ENCODE assay signal across 8 mouse cellular contexts in genomic region chr5:151056920-151057294, GRCm38 (mm10).
DNase-seq lines count a peak whose midpoint lies in the region; ATAC-seq lines count a peak whose summit lies in the region.

No protein-coding gene starts in this region.

- no peak overlapping the region for H3K9ac ChIP-seq in forebrain, embryonic 15.5 days (replicated peaks)
- no peak overlapping the region for H3K9ac ChIP-seq in forebrain, embryonic 13.5 days
- no peak overlapping the region for H3K9ac ChIP-seq in intestine, embryonic 16.5 days (ENCODE audit: low read depth, low read length)

- no peaks in the 10 kb centered on the region for H3K9me3 ChIP-seq in forebrain, embryonic 15.5 days
- H3K9me3 ChIP-seq in forebrain, embryonic 13.5 days (replicated peaks), result 0 out of 2 replicates have a peak, but pooled peaks cover 2% of the 10 kb centered on the region
- H3K9me3 ChIP-seq in intestine, embryonic 16.5 days (ENCODE audit: control insufficient read depth, low read length), result peaks cover 1% of the 10 kb centered on the region; the same call in 1 of the 2 replicates

- 76% methylated on average over 6 of the region's 6 CpGs for WGBS in forebrain, embryonic 15.5 days
- WGBS in forebrain, embryonic 13.5 days, result 76% methylated on average over 6 of the region's 6 CpGs
- WGBS in intestine, embryonic 16.5 days, result 47% methylated on average over 6 of the region's 6 CpGs

- peak; percentile 57 to 72 for DNase-seq in heart, adult 18-20 months
- DNase-seq in lung, postnatal 36 days, result peak; percentile 69
- DNase-seq in gastrocnemius, postnatal 14 days, result no peak
- no peak for DNase-seq in cerebellum, adult 11 months
- no peak for DNase-seq in urinary bladder, postnatal 36 days (ENCODE audit: low spot score in 2 of 2)

- no peak overlapping the region for H3K4me3 ChIP-seq in forebrain, embryonic 15.5 days
- H3K4me3 ChIP-seq in forebrain, embryonic 13.5 days, result no peak overlapping the region
- H3K4me3 ChIP-seq in intestine, embryonic 16.5 days (ENCODE audit: low read length), result no peak overlapping the region

- 0 out of 2 replicates have a peak overlapping the region, but pooled peaks have one; percentile 26 for H3K27ac ChIP-seq in forebrain, embryonic 15.5 days (replicated peaks)
- H3K27ac ChIP-seq in forebrain, embryonic 13.5 days, result no peak overlapping the region
- H3K27ac ChIP-seq in intestine, embryonic 16.5 days (ENCODE audit: low read length), result peak overlapping the region; percentile 34

- no peaks in the 10 kb centered on the region for H3K36me3 ChIP-seq in forebrain, embryonic 15.5 days
- no peaks in the 10 kb centered on the region for H3K36me3 ChIP-seq in forebrain, embryonic 13.5 days (ENCODE audit: poor library complexity, severe bottlenecking)
- H3K36me3 ChIP-seq in intestine, embryonic 16.5 days (ENCODE audit: control insufficient read depth, insufficient read depth, low read length), result peaks cover 14% of the 10 kb centered on the region

- peak; percentile 26; the same call in 1 of the 2 replicates for ATAC-seq in forebrain, embryonic 15.5 days (replicated peaks)
- no peak for ATAC-seq in forebrain, embryonic 13.5 days
- peak; percentile 57 for ATAC-seq in intestine, embryonic 16.5 days

- intact Hi-C loops in gastrocnemius, postnatal 14 days (cut with DNase I; ENCODE audit: low total_unique reads), result no loop called here

- H3K4me1 ChIP-seq in forebrain, embryonic 15.5 days, result peaks cover 6% of the 10 kb centered on the region
- H3K4me1 ChIP-seq in forebrain, embryonic 13.5 days, result peaks cover 18% of the 10 kb centered on the region; the same call in 1 of the 2 replicates
- peaks cover 20% of the 10 kb centered on the region for H3K4me1 ChIP-seq in intestine, embryonic 16.5 days (ENCODE audit: control insufficient read depth, insufficient read depth, low read length)

- no peaks in the 10 kb centered on the region for H3K27me3 ChIP-seq in forebrain, embryonic 15.5 days
- no peaks in the 10 kb centered on the region for H3K27me3 ChIP-seq in forebrain, embryonic 13.5 days
- no peaks in the 10 kb centered on the region for H3K27me3 ChIP-seq in intestine, embryonic 16.5 days (replicated peaks; ENCODE audit: control insufficient read depth, insufficient read depth, low read length)

- no peak overlapping the region for H3K4me2 ChIP-seq in forebrain, embryonic 15.5 days (replicated peaks)
- H3K4me2 ChIP-seq in forebrain, embryonic 13.5 days, result no peak overlapping the region
- H3K4me2 ChIP-seq in intestine, embryonic 16.5 days (ENCODE audit: low read depth, low read length), result no peak overlapping the region

Comparison
In these comparisons a context has a peak if more than half of its experiments do, and no peak if none do; other contexts are left out.
1. DNase-seq: peak in heart, adult 18-20 months (2 of 2) and lung, postnatal 36 days (single experiment); none in gastrocnemius, postnatal 14 days (single experiment), cerebellum, adult 11 months (single experiment) and urinary bladder, postnatal 36 days (0 of 2).